Mouse (Mus musculus): Measurements from ENCODE around the gene Arhgap1. TPM values are rescaled to one million over a fixed set of nuclear protein-coding genes. Genes with fewer than 3 reads are reported as not detected.
A peak's percentile ranks its signal among the peaks of the same experiment; 100 is the strongest.

Arhgap1 gene
- total and polyA plus RNA-seq, 3 experiments, result 37.8 to 58.1 (median 53.1) TPM

- no peaks in the 10 kb centered on the region for H3K27me3 ChIP-seq (ENCODE audit: insufficient read depth, low read length)
- ATAC-seq (ENCODE audit: extremely low read depth, insufficient number of reproducible peaks, low FRiP score, poor library complexity, severe bottlenecking) (no peak), DNase-seq (ENCODE audit: low spot score) (no peak)
- TF ChIP-seq TAL1 (conservative IDR thresholded peaks at IDR 0.05; ENCODE audit: low read depth, low read length), result no peak
- no peak for TF ChIP-seq CTCF (IDR thresholded peaks at IDR 0.05; ENCODE audit: low read depth, low read length)
- TF ChIP-seq POLR2AphosphoS5 (IDR thresholded peaks at IDR 0.05; ENCODE audit: insufficient replicate concordance, low read depth, low read length), result no peak
- no peak for TF ChIP-seq GATA2 (IDR thresholded peaks at IDR 0.05; ENCODE audit: borderline replicate concordance, low read depth, low read length)
- TF ChIP-seq GATA1 (IDR thresholded peaks at IDR 0.05; ENCODE audit: borderline replicate concordance, low read length), result no peak
- peaks cover 64% of the 10 kb centered on the region for H3K36me3 ChIP-seq (replicated peaks)
- no peak overlapping the region for H3K4me3 ChIP-seq (ENCODE audit: low read depth, low read length)
- peaks cover 45% of the 10 kb centered on the region for H3K4me1 ChIP-seq (ENCODE audit: insufficient read depth, low read depth, low read length)
- H3K9me3 ChIP-seq (replicated peaks), result no peaks in the 10 kb centered on the region
Measured at GRCm38 (mm10) chr2:91642825-91643415, 6.7 kb upstream of the Arhgap1 start.

GRCm38 (mm10) chr2:91644021-91644420 lies 5.6 kb upstream of the Arhgap1 start:
- ATAC-seq (ENCODE audit: extremely low read depth, insufficient number of reproducible peaks, low FRiP score, poor library complexity, severe bottlenecking), result no peak

GRCm38 (mm10) chr2:91645354-91645753 lies 4.3 kb upstream of the Arhgap1 start:
- TF ChIP-seq GATA1 (IDR thresholded peaks at IDR 0.05; ENCODE audit: borderline replicate concordance, low read length) (no peak), CTCF (IDR thresholded peaks at IDR 0.05; ENCODE audit: low read depth, low read length) (no peak), TAL1 (conservative IDR thresholded peaks at IDR 0.05; ENCODE audit: low read depth, low read length) (no peak), GATA2 (IDR thresholded peaks at IDR 0.05; ENCODE audit: borderline replicate concordance, low read depth, low read length) (no peak)
- H3K4me3 ChIP-seq (ENCODE audit: low read depth, low read length), result no peak overlapping the region
- no peak for ATAC-seq (ENCODE audit: extremely low read depth, insufficient number of reproducible peaks, low FRiP score, poor library complexity, severe bottlenecking)
- no peaks in the 10 kb centered on the region for H3K27me3 ChIP-seq (ENCODE audit: insufficient read depth, low read length)
- H3K4me1 ChIP-seq (ENCODE audit: insufficient read depth, low read depth, low read length), result peaks cover 50% of the 10 kb centered on the region
- DNase-seq (ENCODE audit: low spot score), result no peak
- no peaks in the 10 kb centered on the region for H3K9me3 ChIP-seq (replicated peaks)
- peaks cover 66% of the 10 kb centered on the region for H3K36me3 ChIP-seq (replicated peaks)

More at GRCm38 (mm10) chr2:91644021-91644420, 5.6 kb upstream of the Arhgap1 start:
- no peak for DNase-seq (ENCODE audit: low spot score)
- Histone ChIP-seq H3K4me3 (ENCODE audit: low read depth, low read length) (no peak overlapping the region), H3K27me3 (ENCODE audit: insufficient read depth, low read length) (no peaks in the 10 kb centered on the region), H3K9me3 (replicated peaks) (no peaks in the 10 kb centered on the region), H3K36me3 (replicated peaks) (peaks cover 66% of the 10 kb centered on the region), H3K4me1 (ENCODE audit: insufficient read depth, low read depth, low read length) (peaks cover 54% of the 10 kb centered on the region)
- 0 out of 2 replicates have a peak, but pooled peaks have one; percentile 5 for TF ChIP-seq POLR2AphosphoS5 (IDR thresholded peaks at IDR 0.05; ENCODE audit: insufficient replicate concordance, low read depth, low read length)
- no peak for TF ChIP-seq TAL1 (conservative IDR thresholded peaks at IDR 0.05; ENCODE audit: low read depth, low read length)

GRCm38 (mm10) chr2:91645811-91646210 lies 3.8 kb upstream of the Arhgap1 start:
- Histone ChIP-seq H3K9me3 (replicated peaks) (no peaks in the 10 kb centered on the region), H3K27me3 (ENCODE audit: insufficient read depth, low read length) (no peaks in the 10 kb centered on the region), H3K4me3 (ENCODE audit: low read depth, low read length) (no peak overlapping the region), H3K36me3 (replicated peaks) (peaks cover 66% of the 10 kb centered on the region), H3K4me1 (ENCODE audit: insufficient read depth, low read depth, low read length) (peaks cover 51% of the 10 kb centered on the region)
- DNase-seq (ENCODE audit: low spot score) (no peak), ATAC-seq (ENCODE audit: extremely low read depth, insufficient number of reproducible peaks, low FRiP score, poor library complexity, severe bottlenecking) (no peak)
- TF ChIP-seq POLR2AphosphoS5 (IDR thresholded peaks at IDR 0.05; ENCODE audit: insufficient replicate concordance, low read depth, low read length), result no peak
- TF ChIP-seq GATA1 (IDR thresholded peaks at IDR 0.05; ENCODE audit: borderline replicate concordance, low read length), result no peak
- no peak for TF ChIP-seq GATA2 (IDR thresholded peaks at IDR 0.05; ENCODE audit: borderline replicate concordance, low read depth, low read length)
- TF ChIP-seq TAL1 (conservative IDR thresholded peaks at IDR 0.05; ENCODE audit: low read depth, low read length), result no peak
- TF ChIP-seq CTCF (IDR thresholded peaks at IDR 0.05; ENCODE audit: low read depth, low read length), result no peak

- DNase-seq (ENCODE audit: low spot score), result no peak
- ATAC-seq (ENCODE audit: extremely low read depth, insufficient number of reproducible peaks, low FRiP score, poor library complexity, severe bottlenecking), result no peak
- no peaks in the 10 kb centered on the region for H3K9me3 ChIP-seq (replicated peaks)
- H3K36me3 ChIP-seq (replicated peaks), result peaks cover 65% of the 10 kb centered on the region
- H3K4me3 ChIP-seq (ENCODE audit: low read depth, low read length), result no peak overlapping the region
- TF ChIP-seq CTCF (IDR thresholded peaks at IDR 0.05; ENCODE audit: low read depth, low read length), result peak; percentile 51; the same call in 1 of the 2 replicates
- no peak for TF ChIP-seq TAL1 (conservative IDR thresholded peaks at IDR 0.05; ENCODE audit: low read depth, low read length)
- H3K27me3 ChIP-seq (ENCODE audit: insufficient read depth, low read length), result no peaks in the 10 kb centered on the region
- peaks cover 60% of the 10 kb centered on the region for H3K4me1 ChIP-seq (ENCODE audit: insufficient read depth, low read depth, low read length)
Measured at GRCm38 (mm10) chr2:91646733-91647132, 2.9 kb upstream of the Arhgap1 start.

- Histone ChIP-seq H3K4me3 (ENCODE audit: low read depth, low read length) (peak overlapping the region; percentile 80), H3K36me3 (replicated peaks) (peaks cover 67% of the 10 kb centered on the region), H3K4me1 (ENCODE audit: insufficient read depth, low read depth, low read length) (peaks cover 54% of the 10 kb centered on the region), H3K27me3 (ENCODE audit: insufficient read depth, low read length) (no peaks in the 10 kb centered on the region), H3K9me3 (replicated peaks) (no peaks in the 10 kb centered on the region)
- TF ChIP-seq TAL1 (conservative IDR thresholded peaks at IDR 0.05; ENCODE audit: low read depth, low read length) (no peak), GATA1 (IDR thresholded peaks at IDR 0.05; ENCODE audit: borderline replicate concordance, low read length) (no peak), GATA2 (IDR thresholded peaks at IDR 0.05; ENCODE audit: borderline replicate concordance, low read depth, low read length) (no peak), POLR2AphosphoS5 (IDR thresholded peaks at IDR 0.05; ENCODE audit: insufficient replicate concordance, low read depth, low read length) (no peak), CTCF (IDR thresholded peaks at IDR 0.05; ENCODE audit: low read depth, low read length) (no peak)
- DNase-seq (ENCODE audit: low spot score) (peak; percentile 19), ATAC-seq (ENCODE audit: extremely low read depth, insufficient number of reproducible peaks, low FRiP score, poor library complexity, severe bottlenecking) (no peak)
Measured at GRCm38 (mm10) chr2:91649152-91649551, 508 bp upstream of the Arhgap1 start.

Data from G1E (cell line).